Mouse (Mus musculus): ENCODE data around the gene Mdm2. TPM values are rescaled to one million over a fixed set of nuclear protein-coding genes. Genes with fewer than 3 reads are reported as not detected.
"Not testable (repeated sequence)": the region's sequence is repeated elsewhere in the genome, so short reads cannot be mapped to it uniquely, and the experiment has no call there.

Mdm2 gene
- polyA plus RNA-seq, 1 experiment = 22.9 TPM

- no peak for DNase-seq
- WGBS = 81% methylated on average over 15 of the region's 15 CpGs
- peaks cover 11% of the 10 kb centered on the region; the same call in 1 of the 2 replicates for H3K4me1 ChIP-seq (ENCODE audit: control insufficient read depth, insufficient read depth, low read length)
- TF ChIP-seq POLR2A (IDR thresholded peaks at IDR 0.05; ENCODE audit: low read depth, low read length) (no peak), CTCF (conservative IDR thresholded peaks at IDR 0.05; ENCODE audit: insufficient read depth, insufficient read length, low read depth, low read length) (no peak)
- no peaks in the 10 kb centered on the region for H3K36me3 ChIP-seq (ENCODE audit: control insufficient read depth, insufficient read depth, low read length)
- H3K4me3 ChIP-seq (ENCODE audit: insufficient read depth, low read depth, low read length) = no peak overlapping the region
- H3K27me3 ChIP-seq (replicated peaks; ENCODE audit: control insufficient read depth, insufficient read depth, low read length) = no peaks in the 10 kb centered on the region
- peak overlapping the region; percentile 71 for H3K27ac ChIP-seq (ENCODE audit: insufficient read depth, low read depth, low read length)
Measured at GRCm38 (mm10) chr10:117741698-117742475, 31.3 kb upstream of the Mdm2 start.

- Histone ChIP-seq H3K27ac (ENCODE audit: insufficient read depth, low read depth, low read length) (peak overlapping the region; percentile 71), H3K4me1 (ENCODE audit: control insufficient read depth, insufficient read depth, low read length) (peaks cover 11% of the 10 kb centered on the region; the same call in 1 of the 2 replicates), H3K27me3 (replicated peaks; ENCODE audit: control insufficient read depth, insufficient read depth, low read length) (no peaks in the 10 kb centered on the region), H3K36me3 (ENCODE audit: control insufficient read depth, insufficient read depth, low read length) (no peaks in the 10 kb centered on the region), H3K4me3 (ENCODE audit: insufficient read depth, low read depth, low read length) (no peak overlapping the region)
- no peak for TF ChIP-seq CTCF (conservative IDR thresholded peaks at IDR 0.05; ENCODE audit: insufficient read depth, insufficient read length, low read depth, low read length)
- WGBS = 79% methylated on average over 9 of the region's 9 CpGs
- no peak for DNase-seq
Measured at GRCm38 (mm10) chr10:117740921-117741320, 30.4 kb upstream of the Mdm2 start.

- no peak overlapping the region for H3K27ac ChIP-seq (ENCODE audit: insufficient read depth, low read depth, low read length)
- no peaks in the 10 kb centered on the region for H3K27me3 ChIP-seq (replicated peaks; ENCODE audit: control insufficient read depth, insufficient read depth, low read length)
- H3K4me3 ChIP-seq (ENCODE audit: insufficient read depth, low read depth, low read length) = no peak overlapping the region
- TF ChIP-seq POLR2A (IDR thresholded peaks at IDR 0.05; ENCODE audit: low read depth, low read length) = no peak
- no peak for TF ChIP-seq CTCF (conservative IDR thresholded peaks at IDR 0.05; ENCODE audit: insufficient read depth, insufficient read length, low read depth, low read length)
- H3K4me1 ChIP-seq (ENCODE audit: control insufficient read depth, insufficient read depth, low read length) = peaks cover 11% of the 10 kb centered on the region; the same call in 1 of the 2 replicates
- no peaks in the 10 kb centered on the region for H3K36me3 ChIP-seq (ENCODE audit: control insufficient read depth, insufficient read depth, low read length)
- WGBS = 97% methylated on average over 10 of the region's 10 CpGs
- no peak for DNase-seq
Measured at GRCm38 (mm10) chr10:117740171-117740570, 29.6 kb upstream of the Mdm2 start.

GRCm38 (mm10) chr10:117739648-117739948, 29.0 kb upstream of the Mdm2 start:
- H3K27ac ChIP-seq (ENCODE audit: insufficient read depth, low read depth, low read length) = no peak overlapping the region
- no peak for DNase-seq
- peaks cover 11% of the 10 kb centered on the region; the same call in 1 of the 2 replicates for H3K4me1 ChIP-seq (ENCODE audit: control insufficient read depth, insufficient read depth, low read length)
- H3K27me3 ChIP-seq (replicated peaks; ENCODE audit: control insufficient read depth, insufficient read depth, low read length) = no peaks in the 10 kb centered on the region
- no peak for TF ChIP-seq CTCF (conservative IDR thresholded peaks at IDR 0.05; ENCODE audit: insufficient read depth, insufficient read length, low read depth, low read length)
- TF ChIP-seq POLR2A (IDR thresholded peaks at IDR 0.05; ENCODE audit: low read depth, low read length) = no peak
- no peak overlapping the region for H3K4me3 ChIP-seq (ENCODE audit: insufficient read depth, low read depth, low read length)
- WGBS = 80% methylated on average over 6 of the region's 6 CpGs
- H3K36me3 ChIP-seq (ENCODE audit: control insufficient read depth, insufficient read depth, low read length) = no peaks in the 10 kb centered on the region

GRCm38 (mm10) chr10:117738928-117739647, 28.5 kb upstream of the Mdm2 start:
- Histone ChIP-seq H3K4me1 (ENCODE audit: control insufficient read depth, insufficient read depth, low read length) (peaks cover 9% of the 10 kb centered on the region; the same call in 1 of the 2 replicates), H3K4me3 (ENCODE audit: insufficient read depth, low read depth, low read length) (no peak overlapping the region), H3K36me3 (ENCODE audit: control insufficient read depth, insufficient read depth, low read length) (no peaks in the 10 kb centered on the region), H3K27me3 (replicated peaks; ENCODE audit: control insufficient read depth, insufficient read depth, low read length) (no peaks in the 10 kb centered on the region), H3K27ac (ENCODE audit: insufficient read depth, low read depth, low read length) (no peak overlapping the region)
- TF ChIP-seq CTCF (conservative IDR thresholded peaks at IDR 0.05; ENCODE audit: insufficient read depth, insufficient read length, low read depth, low read length) (no peak), POLR2A (IDR thresholded peaks at IDR 0.05; ENCODE audit: low read depth, low read length) (no peak)
- DNase-seq = no peak
- WGBS = 95% methylated on average over 15 of the region's 15 CpGs

GRCm38 (mm10) chr10:117738140-117738921, 27.8 kb upstream of the Mdm2 start:
- Histone ChIP-seq H3K4me1 (ENCODE audit: control insufficient read depth, insufficient read depth, low read length) (peaks cover 6% of the 10 kb centered on the region; the same call in 1 of the 2 replicates), H3K36me3 (ENCODE audit: control insufficient read depth, insufficient read depth, low read length) (no peaks in the 10 kb centered on the region), H3K4me3 (ENCODE audit: insufficient read depth, low read depth, low read length) (no peak overlapping the region), H3K27me3 (replicated peaks; ENCODE audit: control insufficient read depth, insufficient read depth, low read length) (no peaks in the 10 kb centered on the region), H3K27ac (ENCODE audit: insufficient read depth, low read depth, low read length) (no peak overlapping the region)
- no peak for DNase-seq
- no peak for TF ChIP-seq CTCF (conservative IDR thresholded peaks at IDR 0.05; ENCODE audit: insufficient read depth, insufficient read length, low read depth, low read length)
- TF ChIP-seq POLR2A (IDR thresholded peaks at IDR 0.05; ENCODE audit: low read depth, low read length) = no peak
- 95% methylated on average over 13 of the region's 13 CpGs for WGBS

- not testable (repeated sequence) for H3K27me3 ChIP-seq (replicated peaks; ENCODE audit: control insufficient read depth, insufficient read depth, low read length); H3K4me3 ChIP-seq (ENCODE audit: insufficient read depth, low read depth, low read length); H3K4me1 ChIP-seq (ENCODE audit: control insufficient read depth, insufficient read depth, low read length); H3K36me3 ChIP-seq (ENCODE audit: control insufficient read depth, insufficient read depth, low read length); DNase-seq
- WGBS = 92% methylated on average over 8 of the region's 8 CpGs
- H3K27ac ChIP-seq (ENCODE audit: insufficient read depth, low read depth, low read length) = peak overlapping the region; percentile 45; the same call in 1 of the 2 replicates
Measured at GRCm38 (mm10) chr10:117737498-117737897, 26.9 kb upstream of the Mdm2 start.
